Mouse (Mus musculus): ENCODE data around the gene Cyp8b1. TPM values are rescaled to one million over a fixed set of nuclear protein-coding genes. Genes with fewer than 3 reads are reported as not detected.

The Cyp8b1 gene
- total RNA-seq (2022) = not detected

GRCm38 (mm10) chr9:121916102-121916501 is at the start of gene Cyp8b1:
Gene Cyp8b1 (minus strand): TSS chr9:121916305.
- no peak for DNase-seq (ENCODE audit: low spot score in 2 of 2)

DNA sequence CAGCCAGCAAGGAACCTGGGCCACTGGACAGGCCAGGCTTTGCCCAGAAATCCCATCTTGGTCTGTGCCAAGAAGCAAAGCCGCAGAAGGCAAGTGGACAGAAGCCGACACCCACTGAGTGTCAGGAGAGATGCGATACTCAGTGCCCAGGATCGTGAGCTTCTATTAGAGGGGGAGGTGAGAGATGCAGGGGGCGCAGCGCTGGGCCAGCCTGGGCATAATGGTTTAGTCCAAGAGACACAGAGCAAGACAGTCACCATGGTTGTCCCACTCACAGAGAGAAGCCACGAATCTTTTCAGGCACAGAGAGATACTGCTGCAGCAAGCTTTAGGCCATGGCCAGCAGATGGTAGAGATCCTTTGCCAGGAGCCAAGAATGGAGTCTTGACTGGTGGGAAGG is 48.8 kb upstream of the Cyp8b1 start:
- DNase-seq (ENCODE audit: low spot score in 2 of 2) = no peak

DNA sequence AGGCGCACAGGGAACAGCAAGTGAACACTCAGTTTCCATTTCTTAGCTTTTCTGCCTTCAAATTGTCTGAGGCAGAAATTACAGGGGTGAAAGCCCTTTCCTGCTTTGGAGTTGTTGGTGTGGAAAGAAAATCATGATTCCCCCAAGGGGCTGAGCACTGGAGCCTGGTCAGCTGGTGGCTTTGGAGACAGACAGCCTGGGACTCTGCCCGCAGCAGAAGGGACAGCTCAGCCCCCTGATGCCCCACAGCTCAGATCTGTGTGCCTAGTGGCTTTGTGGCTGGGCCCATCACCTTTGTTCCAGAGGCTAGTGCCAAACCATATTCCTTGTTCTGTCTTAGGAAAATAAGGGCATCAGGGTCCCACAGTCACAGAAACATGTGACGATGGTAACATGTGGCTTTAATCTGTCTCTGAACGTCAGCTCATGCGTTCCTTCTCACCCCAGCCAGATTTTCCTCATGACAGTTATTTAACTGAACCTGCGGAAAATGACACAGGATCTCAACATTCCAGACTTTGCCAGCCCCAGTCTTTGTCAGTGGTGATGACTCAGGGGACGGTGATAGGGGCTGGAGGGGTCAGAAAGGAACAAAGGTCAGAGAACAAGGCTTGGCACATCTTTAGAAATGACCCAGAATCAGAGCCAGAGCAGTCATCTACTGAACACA is 44.0 kb upstream of the Cyp8b1 start:
- DNase-seq (ENCODE audit: low spot score in 2 of 2) = no peak

DNA sequence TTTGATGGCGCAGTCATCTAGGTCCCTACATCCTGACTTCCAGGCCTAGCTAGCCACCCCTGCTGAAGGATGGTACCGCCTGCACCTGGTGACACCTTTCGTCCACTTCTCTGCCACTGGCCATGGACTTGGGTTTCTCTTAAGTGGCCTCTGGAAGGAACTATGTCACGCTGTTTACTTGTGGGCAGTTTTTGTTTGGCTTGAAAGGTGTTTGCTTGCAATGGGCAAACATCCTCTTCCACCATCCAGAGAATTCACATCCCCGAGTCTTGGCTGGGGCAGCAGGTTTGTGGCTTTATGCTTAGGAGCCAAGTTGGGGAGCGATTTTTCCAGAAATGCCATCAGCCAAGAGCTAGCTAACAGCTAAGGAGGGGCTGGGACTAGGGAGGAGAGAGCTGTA is 36.5 kb upstream of the Cyp8b1 start:
- DNase-seq (ENCODE audit: low spot score in 2 of 2) = no peak

GRCm38 (mm10) chr9:121951114-121951423 is 35.0 kb upstream of the Cyp8b1 start:
- DNase-seq (ENCODE audit: low spot score in 2 of 2) = no peak

GRCm38 (mm10) chr9:121950418-121951113 is 34.5 kb upstream of the Cyp8b1 start, which contains the start of gene Fam198a:
Gene Fam198a (plus strand): TSS chr9:121950988.
- no peak for DNase-seq (ENCODE audit: low spot score in 2 of 2)

- no peak for DNase-seq (ENCODE audit: low spot score in 2 of 2)
Measured at GRCm38 (mm10) chr9:121948431-121948830, 32.3 kb upstream of the Cyp8b1 start.

DNA sequence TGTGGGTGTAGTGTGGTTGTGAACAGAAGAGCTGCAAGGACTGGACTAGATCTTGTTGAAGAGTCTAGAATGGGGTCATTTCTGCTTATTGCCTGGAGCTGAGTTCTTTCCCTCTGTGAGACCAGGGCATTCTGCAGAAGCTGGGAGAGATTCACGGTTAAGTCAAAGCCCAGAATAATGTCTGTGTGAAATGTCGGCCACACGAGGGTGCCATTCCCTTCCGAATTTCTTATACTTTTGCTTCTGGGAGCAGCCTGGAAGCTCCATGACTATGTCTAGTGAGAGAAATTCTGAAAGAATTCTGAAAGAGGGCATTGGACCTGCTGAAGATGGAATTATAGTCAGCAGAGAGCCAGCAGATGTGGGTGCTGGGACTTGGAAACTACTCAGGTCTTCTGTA is 31.7 kb upstream of the Cyp8b1 start:
- DNase-seq (ENCODE audit: low spot score in 2 of 2) = peak; percentile 35 to 64

GRCm38 (mm10) chr9:121943628-121944027 is 27.5 kb upstream of the Cyp8b1 start:
- no peak for DNase-seq (ENCODE audit: low spot score in 2 of 2)

DNA sequence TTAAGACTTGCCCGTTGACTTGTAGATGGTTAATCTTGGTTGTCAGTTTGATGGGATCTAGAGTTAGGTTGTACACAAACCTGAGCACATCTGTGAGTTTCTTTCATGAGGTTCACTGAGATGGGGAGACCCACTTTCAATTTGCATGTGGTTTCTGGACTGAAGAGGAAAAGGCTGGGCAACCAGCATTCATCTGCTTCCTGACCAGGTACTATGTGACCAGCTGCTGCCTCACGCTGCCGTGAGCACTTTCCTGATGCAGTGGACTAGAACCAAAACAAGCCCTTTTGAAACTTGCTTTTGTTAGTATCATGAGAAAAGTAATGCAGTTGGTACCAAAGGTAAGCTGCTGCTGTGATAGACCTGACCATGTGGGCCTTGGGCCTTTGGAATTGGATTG is 26.9 kb upstream of the Cyp8b1 start:
- DNase-seq (ENCODE audit: low spot score in 2 of 2) = no peak

- no peak for DNase-seq (ENCODE audit: low spot score in 2 of 2)
Measured at GRCm38 (mm10) chr9:121937944-121938355, 21.8 kb upstream of the Cyp8b1 start.

GRCm38 (mm10) chr9:121937451-121937864 is 21.4 kb upstream of the Cyp8b1 start:
- DNase-seq (ENCODE audit: low spot score in 2 of 2) = no peak

DNA sequence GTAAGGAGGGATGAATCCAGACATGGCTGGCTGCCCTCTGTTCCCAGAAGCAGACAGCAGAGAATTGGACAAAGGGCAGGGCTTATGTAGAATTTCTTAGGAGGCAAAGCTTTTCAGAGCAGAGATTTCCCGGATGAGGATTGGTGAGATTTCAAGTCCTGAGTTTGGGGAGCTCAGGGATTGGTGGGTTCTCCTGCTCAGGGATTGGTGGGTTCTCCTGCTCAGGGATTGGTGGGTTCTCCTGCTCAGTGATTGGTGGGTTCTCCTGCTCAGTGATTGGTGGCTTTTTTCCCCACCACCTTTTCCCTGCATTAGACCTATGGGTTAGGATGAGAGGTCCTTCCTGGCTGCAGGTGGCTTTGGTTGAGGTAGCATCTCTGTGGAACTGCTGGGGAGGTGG is 20.8 kb upstream of the Cyp8b1 start:
- no peak for DNase-seq (ENCODE audit: low spot score in 2 of 2)

DNA sequence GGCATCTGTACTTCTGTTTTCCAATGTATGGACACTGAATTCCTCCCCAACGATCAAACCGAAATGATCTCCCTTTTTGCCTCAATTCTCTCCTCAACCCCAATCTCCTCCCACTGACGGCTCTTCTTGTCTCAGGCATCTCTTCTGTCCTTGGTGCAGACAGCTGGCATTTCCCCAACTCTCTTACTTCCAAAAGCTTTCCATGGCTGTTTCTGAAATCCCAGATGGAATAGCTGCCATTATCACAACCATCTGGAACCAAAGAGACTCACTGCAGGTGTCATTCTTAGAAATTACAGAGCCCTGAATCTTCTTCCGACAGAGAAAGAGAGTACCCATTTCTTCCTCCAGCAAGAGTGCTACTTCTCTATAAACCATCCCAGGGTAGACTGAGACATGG is 18.8 kb upstream of the Cyp8b1 start:
- no peak for DNase-seq (ENCODE audit: low spot score in 2 of 2)

DNA sequence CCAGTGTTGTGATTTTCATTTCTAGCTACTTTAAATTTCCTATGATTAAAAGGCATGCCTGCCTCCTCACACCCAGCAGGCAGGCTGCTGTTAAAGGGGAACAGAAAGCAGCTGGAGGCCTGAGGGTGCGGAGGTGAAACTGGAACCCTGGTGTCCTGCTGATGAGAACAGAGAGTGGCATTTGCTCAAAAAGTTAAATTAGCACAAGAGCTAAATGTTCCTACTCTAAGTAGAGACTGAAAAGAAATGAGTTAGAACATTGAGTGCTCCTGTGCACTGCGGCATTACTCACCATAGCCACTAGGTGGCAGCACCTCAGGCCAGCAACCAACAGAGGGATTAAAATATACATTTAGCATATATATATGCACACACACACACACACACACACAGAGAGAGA is 12.4 kb upstream of the Cyp8b1 start:
- DNase-seq (ENCODE audit: low spot score in 2 of 2) = peak in 1 of 2 experiments; percentile 50

GRCm38 (mm10) chr9:121927721-121928120 is 11.6 kb upstream of the Cyp8b1 start:
- DNase-seq (ENCODE audit: low spot score in 2 of 2) = no peak

DNA sequence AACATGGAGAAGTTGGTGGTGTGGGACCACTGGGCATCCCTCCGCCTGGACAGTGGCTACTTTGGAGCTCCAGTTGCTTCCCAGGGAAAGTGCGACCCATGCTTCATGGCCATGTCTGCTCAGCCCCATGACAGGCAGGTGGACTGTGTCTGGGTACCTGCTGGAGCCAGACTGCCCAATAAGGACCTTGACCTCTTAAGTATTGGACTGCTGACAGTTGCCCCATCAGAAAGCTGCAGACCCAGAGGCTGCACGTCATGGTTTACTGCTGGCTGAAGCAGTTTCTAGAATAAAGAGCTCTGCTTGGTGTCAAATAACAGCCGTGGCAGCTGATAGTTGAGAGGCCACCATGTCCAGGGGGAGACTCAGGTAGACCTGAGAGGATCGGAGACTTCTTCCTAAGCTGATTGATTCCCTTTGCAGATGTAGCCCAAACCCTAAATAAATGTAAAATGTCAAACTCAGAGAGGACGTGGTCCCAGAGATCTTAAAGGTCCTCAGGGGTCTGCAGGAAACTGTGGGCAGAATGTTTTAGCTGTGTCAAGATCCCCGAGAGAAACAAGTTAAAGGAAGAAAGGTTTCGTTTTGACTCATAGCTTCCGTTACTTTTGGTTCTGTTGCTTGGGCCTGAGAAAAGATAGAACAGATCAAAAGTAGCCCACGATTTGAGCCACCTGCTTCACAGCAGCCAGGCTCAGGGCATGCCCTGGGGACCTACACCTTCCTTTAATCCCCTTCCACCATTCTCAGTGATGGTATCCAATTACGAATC is 10.7 kb upstream of the Cyp8b1 start:
- no peak for DNase-seq (ENCODE audit: low spot score in 2 of 2)

- no peak for DNase-seq (ENCODE audit: low spot score in 2 of 2)
Measured at GRCm38 (mm10) chr9:121925959-121926358, 9.9 kb upstream of the Cyp8b1 start.

- DNase-seq (ENCODE audit: low spot score in 2 of 2) = no peak
Measured at GRCm38 (mm10) chr9:121924901-121925560, 8.9 kb upstream of the Cyp8b1 start.

DNA sequence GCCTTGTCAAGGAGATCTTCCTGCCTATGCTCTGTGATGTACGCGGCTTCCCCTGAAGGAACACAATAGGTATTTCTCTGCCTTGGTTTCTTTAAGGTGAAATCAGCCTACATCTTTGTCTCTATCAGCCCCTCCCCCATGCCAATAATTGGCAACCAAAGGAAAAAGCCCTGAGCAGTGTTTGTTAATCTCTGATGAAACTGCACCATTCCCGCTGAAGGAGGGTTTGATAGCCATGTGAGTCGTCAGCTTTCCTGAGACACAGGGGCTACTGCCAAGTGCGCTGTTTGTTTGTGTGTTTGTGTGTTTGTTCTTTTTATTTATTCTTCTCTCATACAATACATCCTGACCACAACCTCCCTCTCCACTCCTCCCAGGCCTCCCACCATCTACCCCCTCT is 7.8 kb upstream of the Cyp8b1 start:
- DNase-seq (ENCODE audit: low spot score in 2 of 2) = no peak

GRCm38 (mm10) chr9:121923443-121923842 is 7.3 kb upstream of the Cyp8b1 start:
- no peak for DNase-seq (ENCODE audit: low spot score in 2 of 2)

DNA sequence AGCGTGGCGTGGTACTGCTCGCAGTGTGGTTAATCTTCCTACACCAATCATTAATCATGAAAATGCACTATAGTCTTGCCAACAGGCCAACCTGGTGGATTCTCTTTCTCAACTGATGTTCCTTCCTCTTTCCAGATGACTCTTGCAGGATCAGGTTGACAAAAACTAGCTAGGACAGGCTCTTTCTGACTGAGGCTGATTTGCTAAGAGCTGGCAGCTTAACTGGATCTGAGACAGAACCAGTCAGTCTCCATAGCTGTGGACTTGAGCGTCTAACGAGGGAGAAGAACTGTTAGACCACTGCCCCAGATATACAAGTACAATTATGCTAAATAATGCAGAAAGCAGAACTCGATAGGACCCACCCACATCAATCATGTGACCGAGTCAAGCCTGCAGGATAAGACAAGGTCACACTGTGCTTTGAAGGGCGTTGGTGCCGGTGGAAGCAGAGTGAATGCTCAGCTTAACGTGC is 3.0 kb upstream of the Cyp8b1 start:
- DNase-seq (ENCODE audit: low spot score in 2 of 2) = no peak

All from left cerebral cortex, adult 8-10 months (tissue).